Mouse (Mus musculus) cortical plate, adult 2 months (tissue): ENCODE results near the gene Adarb1.

Source experiments
- CTCF ChIP-seq: fragments of 200-500 bp; IDR thresholded peaks from 2 replicates; pipeline ENCODE4 v1.5.1; 2011; ENCODE audit warnings: mild to moderate bottlenecking, control low read depth, low read length; ENCODE audit not compliant: insufficient read depth; ENCODE audit errors: extremely low read depth
- POLR2A ChIP-seq: fragments of 200-500 bp; IDR thresholded peaks from 2 replicates; pipeline ENCODE4 v1.6.1; 2011; ENCODE audit warnings: mild to moderate bottlenecking, low read length, control low read depth; ENCODE audit not compliant: insufficient read depth; ENCODE audit errors: extremely low read depth

GRCm38 (mm10) chr10:77418138-77418537, at the start of gene Adarb1:
- TF ChIP-seq POLR2A (peak; percentile 73), CTCF (no peak)
